Mouse (Mus musculus) CD8-positive naive resting alpha-beta T cell, adult 57 days (primary cell): ENCODE results near the gene Tcn2. TPM values are rescaled to one million over a fixed set of nuclear protein-coding genes. Genes with fewer than 3 reads are reported as not detected.

Experiments used
- total RNA-seq: library from RNA; stranded (reverse); gene quantifications from one replicate; pipeline ENCODE4 v1.2.4, GENCODE M21; 2023

Gene Tcn2
- total RNA-seq = 8.6 TPM

GRCm38 (mm10) chr11:3931511-3932211 is at the start of gene Tcn2:
Gene Tcn2, minus strand, starts transcription at chr11:3932159.

GRCm38 (mm10) chr11:3976678-3977077 is 44.7 kb upstream of the Tcn2 start, which contains the start of gene 4930556J24Rik:
Gene 4930556J24Rik, minus strand, starts transcription at chr11:3976778.

GRCm38 (mm10) chr11:3963610-3964415 is 31.9 kb upstream of the Tcn2 start, which contains the start of gene Pes1:
Gene Pes1, plus strand, starts transcription at chr11:3963975.

GRCm38 (mm10) chr11:3914109-3914840 is 17.7 kb downstream of the Tcn2 start, which contains the start of gene Slc35e4:
Gene Slc35e4, minus strand, starts transcription at chr11:3914664.

GRCm38 (mm10) chr11:3894406-3895281 is 37.3 kb downstream of the Tcn2 start, which contains the start of the genes 4921536K21Rik and Dusp18:
Gene 4921536K21Rik, minus strand, starts transcription at chr11:3895098.
Gene Dusp18, plus strand, starts transcription at chr11:3895240.

Other genes starting within 250 kb of the Tcn2 start
- gene Osbp2, start 68.3 kb downstream of the Tcn2 start, total RNA-seq = not detected
- gene 4921536K21Rik, start 37.1 kb downstream of the Tcn2 start, total RNA-seq = 0.40 TPM
- gene Dusp18, start 36.9 kb downstream of the Tcn2 start, total RNA-seq = 10.3 TPM
- gene Slc35e4, start 17.5 kb downstream of the Tcn2 start, total RNA-seq = 4.4 TPM
- 84.3 TPM for gene Pes1, start 31.8 kb upstream of the Tcn2 start, total RNA-seq
- gene 4930556J24Rik, start 44.6 kb upstream of the Tcn2 start, total RNA-seq = not detected
- gene Gal3st1, start 51.5 kb upstream of the Tcn2 start, total RNA-seq = not detected
- not detected for gene Sec14l4, start 99.3 kb upstream of the Tcn2 start, total RNA-seq
- gene Sec14l3, start 132.7 kb upstream of the Tcn2 start, total RNA-seq = not detected
- 1.5 TPM for gene Mtfp1, start 163.3 kb upstream of the Tcn2 start, total RNA-seq
- gene Sec14l2, start 191.3 kb upstream of the Tcn2 start, total RNA-seq = 2.0 TPM
- 22.8 TPM for gene Rnf215, start 203.0 kb upstream of the Tcn2 start, total RNA-seq
- gene Ccdc157, start 228.1 kb upstream of the Tcn2 start, total RNA-seq = 9.5 TPM
- 61.1 TPM for gene Sf3a1, start 228.2 kb upstream of the Tcn2 start, total RNA-seq